Mouse (Mus musculus) megakaryocyte, embryonic 14.5 days (primary cell): ENCODE measurements around the gene Tekt4.

Experiments used
- FLI1 ChIP-seq: IDR thresholded peaks from 2 replicates; pipeline ENCODE4 v1.6.1; 2012; ENCODE audit warnings: low read length, inconsistent platforms, mixed read lengths
- GATA1 ChIP-seq: IDR thresholded peaks from 3 replicates; pipeline ENCODE4 v1.6.1; 2012; ENCODE audit warnings: mixed read lengths, low read length, inconsistent platforms, borderline replicate concordance

DNA sequence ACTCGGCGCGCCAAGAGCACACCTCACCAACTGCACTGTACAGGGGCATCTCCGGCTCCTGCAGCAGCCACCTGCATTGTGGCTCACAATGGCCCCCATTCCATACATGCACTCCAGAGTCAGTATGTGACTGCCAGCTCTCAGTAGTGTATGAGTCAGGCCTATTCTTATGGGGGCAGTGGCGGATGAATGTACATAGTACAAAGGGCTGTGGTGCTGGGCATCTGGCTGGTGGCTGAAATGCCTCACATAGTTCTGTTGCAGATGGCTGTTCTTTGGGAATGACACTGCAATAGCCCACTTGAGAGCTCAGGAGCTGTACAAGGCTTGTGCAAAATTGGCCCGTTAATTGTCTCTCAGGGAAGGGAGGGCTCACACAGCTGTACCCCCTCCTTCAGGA is 27.7 kb downstream of the Tekt4 start:
- no peak for TF ChIP-seq GATA1
- TF ChIP-seq FLI1 = no peak
